Mouse (Mus musculus) CH12.LX (cell line): ENCODE measurements at regions not wholly inside any gene's neighbourhood (a gene's known extent, or its start where the extent isn't known, plus 50 kb on each side); places are given as distances from the start of the nearest gene placed in this dataset.
A peak's percentile ranks its signal among the peaks of the same experiment; 100 is the strongest.

Experiments used
- DNase-seq: peaks from one replicate; pipeline ENCODE4 v3.0.0-alpha.2; 2013; ENCODE audit errors: extremely low read depth
- H3K27ac ChIP-seq: 2 replicates; pipeline ENCODE4 v1.5.1; 2012; ENCODE audit warnings: low read depth, mild to moderate bottlenecking, control low read depth, moderate library complexity; ENCODE audit not compliant: insufficient read depth
- H3K27me3 ChIP-seq: replicated peaks from 2 replicates; pipeline ENCODE3; 2012; ENCODE audit warnings: inconsistent platforms
- H3K36me3 ChIP-seq, 2 experiments: replicated peaks in 1 of 2; 2 replicates each; pipeline versions ENCODE3 to v1.6.1; 2012; ENCODE audit warnings: inconsistent platforms in 1 of 2, low read length in 1 of 2, mild to moderate bottlenecking in 1 of 2, mixed read lengths in 1 of 2, moderate library complexity in 1 of 2; ENCODE audit not compliant: control insufficient read depth in 1 of 2, insufficient read depth in 1 of 2
- H3K4me1 ChIP-seq, 2 experiments: 2 replicates each; pipeline ENCODE4 v1.6.1; 2012; ENCODE audit warnings: inconsistent platforms in 1 of 2, moderate library complexity in 1 of 2; ENCODE audit not compliant: insufficient read depth in 2 of 2, control insufficient read depth in 1 of 2
- H3K4me2 ChIP-seq: 2 replicates; pipeline ENCODE4 v1.6.1; 2012; ENCODE audit warnings: low read depth, mild to moderate bottlenecking, control low read depth; ENCODE audit not compliant: poor library complexity, insufficient read depth, severe bottlenecking
- H3K4me3 ChIP-seq, 3 experiments: fragments of 150-350 bp in 1 of 3; sonication (generic) in 1 of 3; replicated peaks in 1 of 3; 2 replicates each; pipeline versions ENCODE3 to v1.5.1; 2011 to 2012; ENCODE audit warnings: low read depth in 2 of 3, low read length in 2 of 3, mild to moderate bottlenecking in 2 of 3, moderate library complexity in 2 of 3, control low read depth in 1 of 3, improper control_type of control experiment in 1 of 3, inconsistent platforms in 1 of 3, mixed read lengths in 1 of 3; ENCODE audit not compliant: poor library complexity in 1 of 3
- H3K79me2 ChIP-seq: replicated peaks from 2 replicates; pipeline ENCODE4 v1.6.1; 2012; ENCODE audit warnings: mild to moderate bottlenecking, moderate library complexity; ENCODE audit not compliant: control insufficient read depth, poor library complexity, insufficient read depth, severe bottlenecking; ENCODE audit errors: extremely low read depth
- H3K9ac ChIP-seq: 2 replicates; pipeline ENCODE4 v1.6.1; 2012; ENCODE audit warnings: low read depth, mild to moderate bottlenecking, control low read depth, moderate library complexity; ENCODE audit not compliant: insufficient read depth
- H3K9me3 ChIP-seq: replicated peaks from 2 replicates; pipeline ENCODE3; 2012; ENCODE audit warnings: low read length, inconsistent platforms, mixed read lengths
- BHLHE40 ChIP-seq: IDR thresholded peaks from 2 replicates; pipeline ENCODE4 v1.6.1; 2011; ENCODE audit warnings: mild to moderate bottlenecking, low read depth, low read length, improper control_type of control experiment
- CHD1 ChIP-seq: IDR thresholded peaks from 2 replicates; pipeline ENCODE4 v1.6.1; 2012; ENCODE audit warnings: low read depth, low read length, improper control_type of control experiment, inconsistent platforms
- CTCF ChIP-seq, 2 experiments: IDR thresholded peaks in 1 of 2; conservative IDR thresholded peaks in 1 of 2; 2 replicates each; pipeline ENCODE4 v1.5.1; 2011 to 2012; ENCODE audit warnings: low read depth in 2 of 2, low read length in 2 of 2, improper control_type of control experiment in 1 of 2, inconsistent platforms in 1 of 2, mild to moderate bottlenecking in 1 of 2, moderate library complexity in 1 of 2
- ELF1 ChIP-seq: IDR thresholded peaks from 2 replicates; pipeline ENCODE4 v1.6.1; 2014; ENCODE audit warnings: low read depth, mild to moderate bottlenecking, inconsistent platforms, low read length, improper control_type of control experiment
- EP300 ChIP-seq: IDR thresholded peaks from 2 replicates; pipeline ENCODE4 v1.6.1; 2011; ENCODE audit warnings: low read length, improper control_type of control experiment
- ETS1 ChIP-seq: conservative IDR thresholded peaks from 2 replicates; pipeline ENCODE4 v1.6.1; 2012; ENCODE audit warnings: low read depth, mild to moderate bottlenecking, inconsistent platforms, low read length, improper control_type of control experiment, moderate library complexity
- HCFC1 ChIP-seq: IDR thresholded peaks from 2 replicates; pipeline ENCODE4 v1.6.1; 2012; ENCODE audit warnings: low read depth, mild to moderate bottlenecking, inconsistent platforms, low read length, improper control_type of control experiment
- IRF4 ChIP-seq: IDR thresholded peaks from 2 replicates; pipeline ENCODE4 v1.6.1; 2014; ENCODE audit warnings: low read depth, mild to moderate bottlenecking, inconsistent platforms, low read length, improper control_type of control experiment
- KAT2A ChIP-seq: IDR thresholded peaks from 2 replicates; pipeline ENCODE4 v1.6.1; 2012; ENCODE audit warnings: low read length, improper control_type of control experiment, inconsistent platforms; ENCODE audit not compliant: insufficient replicate concordance
- MAFK ChIP-seq: IDR thresholded peaks from 2 replicates; pipeline ENCODE4 v1.6.1; 2011; ENCODE audit warnings: low read length, improper control_type of control experiment; ENCODE audit not compliant: insufficient replicate concordance
- MAX ChIP-seq: IDR thresholded peaks from 2 replicates; pipeline ENCODE4 v1.6.1; 2011; ENCODE audit warnings: low read length, improper control_type of control experiment
- MAZ ChIP-seq: IDR thresholded peaks from 2 replicates; pipeline ENCODE4 v1.6.1; 2012; ENCODE audit warnings: low read depth, mild to moderate bottlenecking, inconsistent platforms, low read length, improper control_type of control experiment, moderate library complexity
- MEF2A ChIP-seq: IDR thresholded peaks from 2 replicates; pipeline ENCODE4 v1.6.1; 2014; ENCODE audit warnings: low read depth, mild to moderate bottlenecking, inconsistent platforms, low read length, improper control_type of control experiment, borderline replicate concordance
- MYC ChIP-seq: IDR thresholded peaks from 2 replicates; pipeline ENCODE4 v1.6.1; 2011; ENCODE audit warnings: low read depth, mild to moderate bottlenecking, improper control_type of control experiment, low read length
- POLR2A ChIP-seq: IDR thresholded peaks from 2 replicates; pipeline ENCODE4 v1.6.1; 2011; ENCODE audit warnings: low read depth, mild to moderate bottlenecking, improper control_type of control experiment, low read length
- RCOR1 ChIP-seq: conservative IDR thresholded peaks from 2 replicates; pipeline ENCODE4 v1.6.1; 2012; ENCODE audit warnings: low read depth, mild to moderate bottlenecking, inconsistent platforms, low read length, improper control_type of control experiment
- TBP ChIP-seq: conservative IDR thresholded peaks from 2 replicates; pipeline ENCODE4 v1.6.1; 2011; ENCODE audit warnings: low read depth, low read length, improper control_type of control experiment
- TCF12 ChIP-seq: IDR thresholded peaks from 2 replicates; pipeline ENCODE4 v1.6.1; 2014; ENCODE audit warnings: low read depth, mild to moderate bottlenecking, inconsistent platforms, low read length, improper control_type of control experiment
- UBTF ChIP-seq: IDR thresholded peaks from 2 replicates; pipeline ENCODE4 v1.6.1; 2012; ENCODE audit warnings: low read depth, mild to moderate bottlenecking, inconsistent platforms, low read length, improper control_type of control experiment, moderate library complexity
- USF1 ChIP-seq: IDR thresholded peaks from 2 replicates; pipeline ENCODE4 v1.6.1; 2014; ENCODE audit warnings: low read depth, mild to moderate bottlenecking, inconsistent platforms, low read length, improper control_type of control experiment
- ZC3H11A ChIP-seq: IDR thresholded peaks from 2 replicates; pipeline ENCODE4 v1.6.1; 2012; ENCODE audit warnings: low read depth, mild to moderate bottlenecking, inconsistent platforms, low read length, improper control_type of control experiment
- ZKSCAN1 ChIP-seq: IDR thresholded peaks from 2 replicates; pipeline ENCODE4 v1.6.1; 2012; ENCODE audit warnings: low read depth, inconsistent platforms, low read length, improper control_type of control experiment, borderline replicate concordance
- ZMIZ1 ChIP-seq: IDR thresholded peaks from 2 replicates; pipeline ENCODE4 v1.6.1; 2012; ENCODE audit warnings: low read depth, mild to moderate bottlenecking, inconsistent platforms, low read length, improper control_type of control experiment
- ZNF384 ChIP-seq: IDR thresholded peaks from 2 replicates; pipeline ENCODE4 v1.6.1; 2012; ENCODE audit warnings: low read depth, low read length, improper control_type of control experiment, inconsistent platforms
- dilution Hi-C: fragments of 300-500 bp; cut with MboI; formaldehyde crosslinking; loops from 2 replicates; pipeline ENCODE4 v1.14.3; 2020; ENCODE audit warnings: low sequenced_read_pairs; ENCODE audit not compliant: extremely low pct_unique_long_range_greater_than_20kb, extremely low pct_ligation_motif_present
- in situ Hi-C: fragments of 300-500 bp; cut with MboI; formaldehyde crosslinking; loops from 3 replicates; pipeline ENCODE4 v1.14.3; 2019; ENCODE audit warnings: low sequenced_read_pairs, low pct_ligation_motif_present, low pct_unique_long_range_greater_than_20kb, mixed read lengths

DNA sequence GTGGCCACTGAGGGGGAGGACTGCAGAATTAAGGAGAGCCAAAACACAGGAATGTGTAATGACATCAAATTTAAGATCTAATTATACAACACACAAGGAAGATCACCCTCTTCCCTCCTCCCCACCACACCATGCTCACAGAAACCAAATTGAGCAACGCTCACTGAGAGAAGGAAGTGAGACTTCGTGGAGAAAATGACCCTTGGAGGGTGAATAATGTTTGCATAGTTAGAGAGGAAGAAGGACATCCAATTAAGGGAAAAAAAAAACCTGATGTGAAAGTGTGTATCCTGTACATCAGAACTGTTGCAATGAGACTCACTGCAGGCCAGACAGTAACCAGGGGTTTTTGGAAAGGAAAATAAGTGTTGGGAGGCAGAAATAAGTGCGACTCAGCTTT is 144.8 kb upstream of the Zeb2 start:
- H3K9ac ChIP-seq: no peak overlapping the region
- no peak overlapping the region for H3K27ac ChIP-seq
- no peak overlapping the region for H3K4me3 ChIP-seq
- peaks cover 9 to 30% of the 10 kb centered on the region in 2 experiments for H3K4me1 ChIP-seq
- H3K27me3 ChIP-seq: no peaks in the 10 kb centered on the region
- H3K79me2 ChIP-seq: no peaks in the 10 kb centered on the region
- no peaks in the 10 kb centered on the region for H3K36me3 ChIP-seq
- H3K4me2 ChIP-seq: no peak overlapping the region
- in situ Hi-C loops: no loop called here
- DNase-seq: peak; percentile 57
- dilution Hi-C loops: no loop called here
- H3K9me3 ChIP-seq: no peaks in the 10 kb centered on the region
- TF ChIP-seq ELF1: no peak
- TF ChIP-seq ZNF384: peak; percentile 85
- TF ChIP-seq BHLHE40: 0 out of 2 replicates have a peak, but pooled peaks have one; percentile 6
- TF ChIP-seq MAFK: 0 out of 2 replicates have a peak, but pooled peaks have one; percentile 5
- TF ChIP-seq EP300: peak; percentile 77
- no peak for TF ChIP-seq ZMIZ1
- TF ChIP-seq ETS1: peak; percentile 41; the same call in 1 of the 2 replicates
- peak; percentile 61 for TF ChIP-seq IRF4
- TF ChIP-seq, all 38 proteins: peak for 6

DNA sequence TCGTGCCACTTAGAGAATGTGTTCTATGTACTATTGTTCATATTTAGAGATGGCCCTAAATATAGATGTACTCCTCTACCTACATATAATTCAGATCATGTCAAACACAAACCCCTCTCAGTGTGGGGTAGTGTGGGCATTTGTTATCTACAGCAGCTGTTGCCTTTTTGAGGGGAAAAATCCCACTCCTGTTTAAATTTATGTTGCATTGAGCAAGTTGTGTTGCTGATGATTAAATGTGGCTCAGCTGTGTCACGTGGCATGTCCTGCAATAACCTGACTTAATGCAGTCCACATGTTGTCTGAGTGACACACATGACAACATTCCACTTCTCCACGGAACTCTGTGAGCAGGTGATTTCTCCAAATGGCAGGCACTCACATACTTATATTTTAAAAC is 141.7 kb upstream of the Zeb2 start:
- H3K4me3 ChIP-seq: no peak overlapping the region
- H3K9me3 ChIP-seq: no peaks in the 10 kb centered on the region
- H3K27ac ChIP-seq: no peak overlapping the region
- no peaks in the 10 kb centered on the region for H3K36me3 ChIP-seq
- in situ Hi-C loops (no loop called here), dilution Hi-C loops (no loop called here)
- no peaks in the 10 kb centered on the region for H3K79me2 ChIP-seq
- no peaks in the 10 kb centered on the region for H3K27me3 ChIP-seq
- no peak for DNase-seq
- no peak overlapping the region for H3K4me2 ChIP-seq
- no peak overlapping the region for H3K9ac ChIP-seq
- no peak for TF ChIP-seq USF1
- TF ChIP-seq EP300: no peak
- no peak for TF ChIP-seq BHLHE40
- TF ChIP-seq MAZ: no peak
- no peak for TF ChIP-seq POLR2A
- no peak for TF ChIP-seq ZKSCAN1
- TF ChIP-seq ZNF384: no peak
- TF ChIP-seq MEF2A: no peak
- no peak for TF ChIP-seq MAFK
- TF ChIP-seq, all 38 proteins: peak for 0
- H3K4me1 ChIP-seq: peaks cover 5 to 22% of the 10 kb centered on the region in 2 experiments; a peak in 3 of 4 replicates

DNA sequence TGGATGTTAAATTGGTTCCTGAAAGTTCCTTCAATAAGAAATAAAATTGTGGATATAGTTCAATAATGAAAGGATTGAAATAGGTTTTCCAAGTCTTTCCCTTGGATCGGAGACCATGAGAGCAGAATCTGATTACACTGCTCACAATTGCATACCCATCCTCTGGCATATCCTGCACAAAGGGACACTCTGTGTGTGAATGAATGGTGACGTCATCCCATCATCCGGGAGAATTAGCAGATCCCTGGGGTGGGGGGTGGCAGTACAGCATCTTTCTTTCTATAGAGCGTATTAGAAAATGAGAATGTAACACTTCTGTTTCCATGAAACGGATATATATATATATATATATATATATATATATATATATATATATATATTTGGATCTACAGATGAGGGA is 139.2 kb upstream of the Zeb2 start:
- DNase-seq: no peak
- in situ Hi-C loops: no loop called here
- Histone ChIP-seq H3K4me2 (no peak overlapping the region), H3K4me1 (peaks cover 0 to 8% of the 10 kb centered on the region in 2 experiments; a peak in 1 of 4 replicates), H3K27me3 (no peaks in the 10 kb centered on the region), H3K27ac (no peak overlapping the region), H3K36me3 (no peaks in the 10 kb centered on the region), H3K4me3 (no peak overlapping the region), H3K9me3 (no peaks in the 10 kb centered on the region)
- TF ChIP-seq CTCF (conservative IDR thresholded peaks at IDR 0.05 in 1 of 2, IDR thresholded peaks at IDR 0.05 in 1 of 2; ENCODE audit: low read depth in 2 of 2, low read length in 2 of 2) (no peak), CHD1 (no peak), KAT2A (no peak), MAFK (no peak), ETS1 (no peak), HCFC1 (no peak), TCF12 (no peak), MYC (no peak), ZNF384 (no peak), BHLHE40 (no peak), UBTF (no peak), TBP (no peak), MAX (no peak), EP300 (no peak), ZC3H11A (no peak), ZKSCAN1 (no peak), RCOR1 (no peak), ELF1 (no peak)
- TF ChIP-seq, all 38 proteins: peak for 0
- H3K79me2 ChIP-seq: no peaks in the 10 kb centered on the region
- H3K9ac ChIP-seq: no peak overlapping the region
- dilution Hi-C loops: no loop called here
